Mouse (Mus musculus) kidney, postnatal 0 days (tissue): ENCODE measurements around the gene Ina. TPM values are rescaled to one million over a fixed set of nuclear protein-coding genes. Genes with fewer than 3 reads are reported as not detected.

Experiments used
- ATAC-seq: fragments of 200-750 bp; cut with Nextera tagmentation; replicated peaks from 2 replicates; pipeline ENCODE4 v1.8.0; 2017; ENCODE audit warnings: low read depth, moderate number of reproducible peaks, moderate TSS enrichment, moderate library complexity; ENCODE audit not compliant: low FRiP score
- DNase-seq: peaks from one replicate; pipeline ENCODE4 v3.0.0-alpha.2; 2016; ENCODE audit warnings: low spot score
- H3K27ac ChIP-seq: fragments of 300-500 bp; sonication (generic); 2 replicates; pipeline ENCODE4 v1.5.1; 2014; ENCODE audit warnings: mild to moderate bottlenecking
- H3K27me3 ChIP-seq: fragments of 300-500 bp; sonication (generic); 2 replicates; pipeline ENCODE4 v1.6.1; 2014; ENCODE audit warnings: low read length, mixed read lengths; ENCODE audit not compliant: insufficient read depth
- H3K36me3 ChIP-seq: fragments of 300-500 bp; sonication (generic); 2 replicates; pipeline ENCODE4 v1.6.1; 2014; ENCODE audit warnings: low read length, mixed read lengths; ENCODE audit not compliant: insufficient read depth
- H3K4me1 ChIP-seq: fragments of 300-500 bp; sonication (generic); replicated peaks from 2 replicates; pipeline ENCODE4 v1.6.1; 2014; ENCODE audit warnings: antibody characterized with exemption, low read length, mixed read lengths; ENCODE audit not compliant: insufficient read depth
- H3K4me2 ChIP-seq: fragments of 300-500 bp; sonication (generic); 2 replicates; pipeline ENCODE4 v1.6.1; 2014; ENCODE audit warnings: mild to moderate bottlenecking, low read length, moderate library complexity, mixed read lengths
- H3K4me3 ChIP-seq: fragments of 300-500 bp; sonication (generic); replicated peaks from 2 replicates; pipeline ENCODE4 v1.5.1; 2014; ENCODE audit warnings: low read depth, low read length
- H3K9ac ChIP-seq: fragments of 300-500 bp; sonication (generic); 2 replicates; pipeline ENCODE4 v1.6.1; 2014; ENCODE audit warnings: low read depth, low read length
- H3K9me3 ChIP-seq: fragments of 300-500 bp; sonication (generic); replicated peaks from 2 replicates; pipeline ENCODE4 v1.6.1; 2016; ENCODE audit warnings: low read length, inconsistent platforms, mixed read lengths
- CTCF ChIP-seq: IDR thresholded peaks from 2 replicates; pipeline ENCODE4 v1.5.1; 2016; ENCODE audit warnings: antibody characterized with exemption, low read depth, mild to moderate bottlenecking, moderate library complexity
- WGBS: fragments of 180-500 bp; shearing (Covaris S2); extraction: QIAGEN DNeasy Blood & Tissue Kit; methylation state at CpG from one replicate; pipeline ENCODE4 v1.1.7; 2014; 5-methylcytosine and 5-hydroxymethylcytosine counted together
- polyA plus RNA-seq: library from polyadenylated mRNA; unstranded; fragments of >200 nt; fragmentation: Nextera tagmentation; extraction: Ambion mirVana; gene quantifications from 2 replicates; pipeline ENCODE4 v1.2.1, GENCODE M21; 2015

Ina gene
- polyA plus RNA-seq, 1 experiment from 2014 or later, result 0.24 TPM

DNA sequence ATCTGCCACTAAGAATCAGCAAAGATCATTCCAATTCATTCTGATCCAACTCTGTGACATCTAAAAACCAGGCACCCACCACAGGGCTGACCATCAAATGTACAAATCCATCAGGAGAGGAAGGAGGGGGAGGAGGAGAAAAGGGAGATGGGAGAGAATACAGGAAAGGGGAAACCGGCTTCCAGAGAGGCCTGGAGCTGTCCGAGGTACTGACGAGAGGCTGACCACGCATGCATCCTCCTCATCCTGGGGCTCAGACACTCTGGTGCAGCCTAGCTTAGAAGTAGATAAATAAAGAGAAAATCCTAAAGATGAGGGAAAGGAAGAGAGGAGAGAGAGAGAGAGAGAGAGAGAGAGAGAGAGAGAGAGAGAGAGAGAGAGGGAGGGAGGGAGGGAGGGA lies 8.2 kb upstream of the Ina start:
- H3K27ac ChIP-seq, result no peak overlapping the region
- ATAC-seq (no peak), DNase-seq (peak; percentile 82)
- TF ChIP-seq CTCF, result no peak
- H3K9ac ChIP-seq, result no peak overlapping the region
- H3K4me1 ChIP-seq, result no peaks in the 10 kb centered on the region
- no peaks in the 10 kb centered on the region for H3K27me3 ChIP-seq
- H3K9me3 ChIP-seq, result no peaks in the 10 kb centered on the region
- 1% methylated on average over 4 of the region's 4 CpGs for WGBS
- no peaks in the 10 kb centered on the region for H3K36me3 ChIP-seq
- H3K4me3 ChIP-seq, result no peak overlapping the region
- no peak overlapping the region for H3K4me2 ChIP-seq

DNA sequence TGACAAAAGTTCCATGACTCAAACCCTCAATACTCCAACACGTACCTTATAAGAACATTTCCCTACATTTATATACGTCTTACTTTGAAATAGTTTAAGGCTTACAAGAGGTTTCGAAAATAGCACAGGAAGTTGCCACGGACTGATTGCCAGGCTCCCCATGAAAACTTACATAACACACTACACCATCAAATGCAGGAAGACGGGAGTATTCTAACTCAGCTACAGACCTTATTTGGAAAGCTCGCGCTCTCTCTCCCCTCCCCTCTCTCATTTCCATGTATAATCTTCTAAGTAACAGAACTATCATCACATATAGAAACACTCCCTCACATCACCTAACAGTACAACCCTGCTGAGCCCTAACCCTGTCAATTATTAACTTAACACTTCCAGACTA lies 5.1 kb upstream of the Ina start:
- Histone ChIP-seq H3K27ac (no peak overlapping the region), H3K4me1 (no peaks in the 10 kb centered on the region; the same call in 1 of the 2 replicates), H3K4me3 (no peak overlapping the region), H3K36me3 (no peaks in the 10 kb centered on the region), H3K9ac (no peak overlapping the region), H3K9me3 (no peaks in the 10 kb centered on the region), H3K4me2 (no peak overlapping the region), H3K27me3 (peaks cover 20% of the 10 kb centered on the region)
- ATAC-seq (no peak), DNase-seq (no peak)
- 86% methylated on average over 7 of the region's 7 CpGs for WGBS
- no peak for TF ChIP-seq CTCF

DNA sequence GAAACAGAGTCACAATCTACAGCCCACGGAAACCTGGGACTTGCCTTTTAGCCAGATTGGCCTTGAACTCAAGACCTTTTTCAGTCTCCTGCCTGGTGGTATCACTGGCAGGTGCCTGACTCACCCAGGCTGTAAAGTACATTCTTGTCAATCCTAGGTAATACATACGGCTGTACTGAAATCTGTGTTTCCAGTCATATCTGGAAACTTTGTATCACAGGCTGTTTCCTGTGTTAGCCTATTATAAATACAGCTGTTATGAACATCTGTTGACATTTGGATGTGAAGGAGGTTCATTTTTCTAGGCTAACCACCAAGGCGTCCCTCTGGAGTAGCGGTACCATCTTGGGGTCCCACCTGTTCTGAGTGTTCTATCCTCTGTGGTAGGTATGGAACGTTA lies 4.6 kb upstream of the Ina start:
- H3K27me3 ChIP-seq, result peaks cover 25% of the 10 kb centered on the region
- no peak overlapping the region for H3K4me2 ChIP-seq
- WGBS, result 90% methylated on average over 5 of the region's 5 CpGs
- no peak overlapping the region for H3K9ac ChIP-seq
- peaks cover 2% of the 10 kb centered on the region for H3K4me1 ChIP-seq
- no peaks in the 10 kb centered on the region for H3K9me3 ChIP-seq
- H3K27ac ChIP-seq, result no peak overlapping the region
- no peak for TF ChIP-seq CTCF
- H3K4me3 ChIP-seq, result no peak overlapping the region
- ATAC-seq (no peak), DNase-seq (no peak)
- H3K36me3 ChIP-seq, result no peaks in the 10 kb centered on the region

DNA sequence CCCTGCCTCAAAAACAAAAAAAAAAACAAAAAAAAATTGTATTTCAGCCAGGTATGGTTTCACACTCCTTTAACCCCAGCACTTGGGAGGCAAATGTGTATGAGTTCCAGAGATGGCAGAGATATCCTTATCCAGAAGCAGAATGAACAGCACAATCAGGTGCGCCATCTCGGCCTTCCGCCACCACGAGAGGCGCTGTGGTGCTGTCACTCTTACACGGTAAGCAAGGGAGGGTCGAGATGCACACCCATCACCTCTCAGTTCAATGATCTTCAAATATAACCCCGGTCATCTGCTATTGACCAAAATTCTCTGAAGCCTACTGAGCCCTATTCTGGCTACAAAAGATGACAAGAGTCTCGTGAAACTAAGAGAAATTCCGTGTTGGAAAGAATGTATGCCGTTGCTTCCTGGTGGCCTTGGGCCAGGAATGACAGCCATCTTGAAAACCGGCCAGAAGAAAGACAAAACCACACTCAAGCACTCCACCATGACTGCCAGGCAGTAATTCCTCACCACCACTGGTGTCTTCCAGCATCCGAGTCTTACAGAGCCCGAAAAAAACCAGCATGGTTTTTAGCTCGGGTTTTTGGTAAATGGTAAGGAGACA lies 1.9 kb upstream of the Ina start:
- peaks cover 39% of the 10 kb centered on the region for H3K27me3 ChIP-seq
- H3K9ac ChIP-seq, result no peak overlapping the region
- no peak for TF ChIP-seq CTCF
- peaks cover 9% of the 10 kb centered on the region for H3K4me1 ChIP-seq
- DNase-seq (no peak), ATAC-seq (no peak)
- H3K4me2 ChIP-seq, result no peak overlapping the region
- H3K36me3 ChIP-seq, result no peaks in the 10 kb centered on the region
- WGBS, result 89% methylated on average over 15 of the region's 15 CpGs
- no peaks in the 10 kb centered on the region for H3K9me3 ChIP-seq
- H3K27ac ChIP-seq, result no peak overlapping the region
- H3K4me3 ChIP-seq, result no peak overlapping the region

DNA sequence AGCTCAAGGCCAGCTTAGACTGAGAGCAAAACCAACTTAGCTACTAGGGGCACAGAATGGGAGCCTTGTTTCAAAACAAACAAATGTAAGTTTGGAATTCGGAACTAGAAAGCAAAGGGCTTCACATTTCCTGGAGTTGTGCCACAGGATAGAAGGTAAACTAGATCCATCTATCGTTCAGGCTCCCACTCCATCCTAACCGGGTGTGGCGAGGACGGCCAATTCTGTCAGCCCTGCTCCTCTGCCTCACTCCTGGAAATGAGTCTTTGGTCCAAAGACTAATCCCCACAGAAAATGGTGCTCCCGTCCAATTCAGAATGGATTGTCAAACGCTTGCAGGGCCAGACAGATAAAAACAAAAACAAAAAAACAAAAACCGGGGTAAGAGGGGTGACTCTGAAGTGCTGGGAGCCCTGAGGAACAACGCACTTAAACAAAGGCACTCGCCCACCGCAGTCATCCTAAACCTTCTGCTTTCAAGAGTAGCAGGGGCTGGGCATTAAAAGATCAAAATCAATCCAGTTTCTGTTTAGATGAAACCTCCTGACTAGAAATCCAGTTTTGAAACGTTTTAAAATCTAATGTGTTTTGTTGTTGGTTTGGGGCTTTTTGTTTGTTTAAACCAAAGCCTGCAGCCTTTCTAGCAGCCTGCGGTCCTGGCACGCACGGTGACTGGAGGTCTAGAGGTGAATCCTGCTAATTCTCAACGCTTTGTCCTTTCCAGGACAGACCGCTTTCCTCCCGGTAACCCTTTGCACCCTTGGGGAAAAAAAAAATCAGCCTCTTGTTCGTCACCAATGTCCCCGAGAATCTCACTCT lies 949 bp upstream of the Ina start:
- Histone ChIP-seq H3K4me2 (0 out of 2 replicates have a peak overlapping the region, but pooled peaks have one; percentile 59), H3K27ac (no peak overlapping the region), H3K4me3 (no peak overlapping the region), H3K4me1 (peaks cover 9% of the 10 kb centered on the region), H3K36me3 (no peaks in the 10 kb centered on the region), H3K27me3 (peaks cover 43% of the 10 kb centered on the region), H3K9ac (no peak overlapping the region), H3K9me3 (no peaks in the 10 kb centered on the region)
- ATAC-seq (no peak), DNase-seq (no peak)
- WGBS, result 10% methylated on average over 20 of the region's 20 CpGs
- no peak for TF ChIP-seq CTCF

DNA sequence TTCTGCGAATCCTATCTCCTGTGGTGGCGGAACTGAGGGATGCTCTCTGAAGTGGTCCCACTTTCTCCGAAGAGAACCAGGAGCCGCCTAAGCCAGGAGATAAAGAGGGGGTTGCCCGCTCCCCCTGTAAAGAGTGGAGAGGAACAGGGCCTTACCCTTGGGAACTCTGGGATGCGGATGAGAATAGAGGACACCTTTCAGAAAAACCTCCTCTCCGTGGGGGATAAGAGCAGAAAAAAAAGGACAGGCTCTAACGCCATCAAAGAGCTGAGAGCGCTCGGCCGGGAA lies 395 bp upstream of the Ina start:
- no peaks in the 10 kb centered on the region for H3K9me3 ChIP-seq
- peak overlapping the region; percentile 16 for H3K4me3 ChIP-seq
- no peaks in the 10 kb centered on the region for H3K36me3 ChIP-seq
- no peak overlapping the region for H3K9ac ChIP-seq
- no peak overlapping the region for H3K27ac ChIP-seq
- TF ChIP-seq CTCF, result no peak
- 2% methylated on average over 11 of the region's 11 CpGs for whole genome bisulfite sequencing
- ATAC-seq (no peak), DNase-seq (no peak)
- H3K4me2 ChIP-seq, result peak overlapping the region; percentile 59
- H3K4me1 ChIP-seq, result peaks cover 9% of the 10 kb centered on the region
- peaks cover 43% of the 10 kb centered on the region for H3K27me3 ChIP-seq

DNA sequence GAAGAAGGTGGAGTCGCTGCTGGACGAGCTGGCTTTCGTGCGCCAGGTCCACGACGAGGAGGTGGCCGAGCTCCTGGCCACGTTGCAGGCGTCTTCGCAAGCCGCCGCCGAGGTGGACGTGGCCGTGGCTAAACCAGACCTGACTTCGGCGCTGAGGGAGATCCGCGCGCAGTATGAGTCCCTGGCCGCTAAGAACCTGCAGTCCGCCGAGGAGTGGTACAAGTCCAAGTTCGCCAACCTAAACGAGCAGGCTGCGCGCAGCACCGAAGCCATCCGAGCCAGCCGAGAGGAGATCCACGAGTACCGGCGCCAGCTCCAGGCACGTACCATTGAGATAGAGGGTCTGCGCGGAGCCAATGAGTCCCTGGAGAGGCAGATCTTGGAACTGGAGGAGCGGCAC lies 898 bp downstream of the Ina start:
- H3K9me3 ChIP-seq, result no peaks in the 10 kb centered on the region
- WGBS, result under 1% methylated on average over 35 of the region's 37 CpGs
- H3K4me3 ChIP-seq, result peak overlapping the region; percentile 16
- H3K36me3 ChIP-seq, result no peaks in the 10 kb centered on the region
- no peak for TF ChIP-seq CTCF
- H3K4me2 ChIP-seq, result peak overlapping the region; percentile 59
- H3K9ac ChIP-seq, result no peak overlapping the region
- DNase-seq, result no peak
- peaks cover 9% of the 10 kb centered on the region for H3K4me1 ChIP-seq
- ATAC-seq, result no peak
- H3K27me3 ChIP-seq, result peaks cover 43% of the 10 kb centered on the region
- H3K27ac ChIP-seq, result no peak overlapping the region
